Mouse (Mus musculus): Measurements from ENCODE around the gene Kcng4. TPM values are rescaled to one million over a fixed set of nuclear protein-coding genes. Genes with fewer than 3 reads are reported as not detected.

Gene Kcng4
- polyA plus RNA-seq (2016; fragmentation: Nextera tagmentation; extraction: Ambion mirVana) = 0.05 TPM in 2 replicates

DNA sequence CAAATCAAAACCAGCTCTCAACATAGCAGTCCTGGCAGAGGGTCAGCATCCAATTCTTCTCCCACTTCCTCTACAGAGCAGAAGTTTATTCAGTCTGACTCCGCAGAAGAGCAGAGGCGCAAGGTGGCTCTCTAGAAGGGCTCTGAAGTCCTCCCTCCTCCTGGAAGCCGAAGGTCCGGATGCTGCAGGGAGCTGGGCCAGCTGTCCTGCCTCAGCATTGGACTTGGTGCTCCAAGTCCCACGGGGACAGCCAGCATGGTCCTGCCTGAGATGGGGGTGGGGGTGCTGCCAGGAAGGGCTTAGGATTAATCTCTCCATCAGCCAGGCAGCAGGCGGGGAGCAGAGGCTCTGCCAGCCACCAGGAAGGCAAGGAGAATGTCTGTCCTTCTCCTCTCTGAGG, at the start of gene Kcng4:
TSS of gene Kcng4 (minus strand) at position 303 of the 400 bp plus-strand sequence.
- peaks cover 44% of the 10 kb centered on the region for H3K27me3 ChIP-seq

DNA sequence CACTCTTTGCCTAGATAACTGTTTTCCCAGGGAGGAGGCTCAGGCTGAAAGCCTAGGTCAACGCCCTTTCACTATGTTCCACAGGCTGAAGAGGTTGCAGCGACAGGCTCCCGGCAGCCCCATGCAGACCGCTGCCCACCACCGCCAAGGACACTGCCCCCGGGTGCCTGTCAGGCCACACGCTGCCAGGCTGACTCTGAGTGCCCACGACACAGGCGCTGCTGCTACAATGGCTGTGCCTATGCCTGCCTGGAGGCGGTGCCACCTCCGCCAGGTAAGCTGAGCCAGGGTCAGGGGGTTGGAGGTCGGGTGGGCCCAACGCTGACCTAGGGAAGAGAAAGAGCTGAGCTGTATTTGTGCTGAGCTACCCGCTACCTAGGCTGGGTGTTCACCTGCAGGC, 43.7 kb upstream of the Kcng4 start:
- Histone ChIP-seq H3K36me3 (no peaks in the 10 kb centered on the region), H3K27ac (no peak overlapping the region), H3K9ac (replicated peaks) (no peak overlapping the region), H3K27me3 (peaks cover 6% of the 10 kb centered on the region; the same call in 1 of the 2 replicates), H3K9me3 (no peaks in the 10 kb centered on the region), H3K4me3 (replicated peaks) (no peak overlapping the region), H3K4me1 (replicated peaks) (no peaks in the 10 kb centered on the region; the same call in 1 of the 2 replicates), H3K4me2 (no peak overlapping the region)
- WGBS = 74% methylated on average over 14 of the region's 14 CpGs
- ATAC-seq (ENCODE audit: insufficient number of reproducible peaks, insufficient read depth, low FRiP score, low TSS enrichment, low read depth) = no peak

More for the DNA sequence above, at the start of gene Kcng4:
- WGBS = 45% methylated on average over 6 of the region's 6 CpGs
- Histone ChIP-seq H3K4me2 (no peak within 1 kb of the TSS), H3K9ac (replicated peaks) (no peak within 1 kb of the TSS), H3K36me3 (no peaks in the 10 kb centered on the region), H3K27ac (no peak within 1 kb of the TSS), H3K4me1 (replicated peaks) (peaks cover 21% of the 10 kb centered on the region), H3K9me3 (no peaks in the 10 kb centered on the region), H3K4me3 (replicated peaks) (no peak within 1 kb of the TSS)
- no peak for ATAC-seq (ENCODE audit: insufficient number of reproducible peaks, insufficient read depth, low FRiP score, low TSS enrichment, low read depth)

DNA sequence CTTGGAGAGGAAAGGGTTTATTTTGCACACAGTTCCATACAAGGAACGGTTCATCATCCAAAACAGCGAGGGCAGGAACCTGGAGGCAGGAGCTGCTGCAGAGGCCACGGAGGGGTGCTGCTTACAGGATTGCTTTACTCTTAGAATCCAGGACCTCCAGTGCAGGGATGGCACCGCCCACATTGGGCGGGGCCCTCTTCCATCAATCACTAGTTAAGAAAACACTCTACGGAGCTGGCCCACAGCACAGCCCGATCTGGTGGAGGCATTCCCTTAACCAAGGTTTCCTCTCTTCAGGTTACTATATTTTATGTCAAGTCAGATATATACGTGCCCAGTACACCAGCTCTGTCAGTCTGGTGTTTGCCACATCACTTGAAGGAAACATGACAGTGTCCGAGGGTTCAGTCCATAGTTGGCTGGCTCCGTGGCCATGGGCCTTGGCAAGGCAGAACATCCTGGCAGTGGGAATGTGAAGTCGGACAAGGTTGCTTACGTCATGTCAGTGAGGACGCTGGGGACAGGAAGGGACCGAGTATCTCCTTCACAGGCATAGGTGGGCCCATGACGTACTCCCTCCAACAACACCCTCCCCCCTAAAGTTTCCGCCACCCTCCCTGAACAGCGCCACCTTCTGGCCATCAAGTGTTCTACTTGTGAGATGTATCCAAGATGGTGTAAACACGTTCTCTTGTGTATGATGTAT, 42.8 kb upstream of the Kcng4 start:
- Histone ChIP-seq H3K4me2 (peak overlapping the region; percentile 46), H3K4me3 (replicated peaks) (0 out of 2 replicates have a peak overlapping the region, but pooled peaks have one; percentile 19), H3K36me3 (no peaks in the 10 kb centered on the region), H3K4me1 (replicated peaks) (no peaks in the 10 kb centered on the region; the same call in 1 of the 2 replicates), H3K27ac (no peak overlapping the region), H3K9ac (replicated peaks) (no peak overlapping the region), H3K9me3 (no peaks in the 10 kb centered on the region), H3K27me3 (peaks cover 6% of the 10 kb centered on the region; the same call in 1 of the 2 replicates)
- 6% methylated on average over 18 of the region's 18 CpGs for WGBS
- peak; percentile 30; the same call in 1 of the 2 replicates for ATAC-seq (ENCODE audit: insufficient number of reproducible peaks, insufficient read depth, low FRiP score, low TSS enrichment, low read depth)

DNA sequence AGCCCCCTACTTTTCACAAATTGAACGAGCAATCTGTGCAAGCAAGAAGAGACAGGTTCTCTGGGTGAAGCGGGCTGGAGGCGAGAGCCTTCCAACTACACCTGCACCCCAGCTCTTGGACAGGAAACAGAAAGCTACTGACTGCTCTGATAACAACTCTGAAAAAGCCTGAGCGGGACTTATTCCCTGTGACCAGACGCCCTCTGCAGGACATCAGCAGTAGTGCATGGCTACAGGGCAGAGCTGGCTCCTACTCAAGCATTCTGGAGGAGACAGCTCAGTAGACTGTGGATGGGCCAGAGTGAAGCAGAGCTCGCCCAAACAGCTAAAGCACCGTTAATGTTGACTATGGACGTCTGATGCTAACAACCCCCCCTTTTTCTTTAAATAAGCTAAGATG, 40.9 kb upstream of the Kcng4 start:
- ATAC-seq (ENCODE audit: insufficient number of reproducible peaks, insufficient read depth, low FRiP score, low TSS enrichment, low read depth) = no peak
- no peaks in the 10 kb centered on the region for H3K9me3 ChIP-seq
- WGBS = 22% methylated on average over 8 of the region's 8 CpGs

DNA sequence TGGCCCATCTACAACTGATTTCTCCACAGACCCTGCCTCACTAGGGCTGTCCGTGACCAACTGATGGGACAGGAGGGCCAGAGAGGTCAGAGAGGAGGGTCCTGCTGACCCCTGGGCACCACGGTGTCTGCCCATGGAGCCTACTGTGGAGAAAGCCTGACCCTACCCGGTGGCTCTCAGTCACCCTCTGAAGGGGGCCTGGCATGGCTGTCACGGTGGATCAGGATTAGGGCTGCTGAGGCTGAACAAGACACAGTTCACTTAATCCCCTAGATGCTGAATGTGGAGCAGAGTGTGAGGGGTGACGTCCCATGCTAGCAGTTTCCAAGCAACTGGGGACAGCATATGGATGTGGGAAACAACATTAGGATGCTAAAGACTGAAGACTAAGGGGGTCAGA, 40.0 kb upstream of the Kcng4 start:
- no peak overlapping the region for H3K27ac ChIP-seq
- no peak overlapping the region for H3K4me2 ChIP-seq
- no peaks in the 10 kb centered on the region; the same call in 1 of the 2 replicates for H3K4me1 ChIP-seq (replicated peaks)
- H3K9ac ChIP-seq (replicated peaks) = no peak overlapping the region
- H3K4me3 ChIP-seq (replicated peaks) = no peak overlapping the region
- 75% methylated on average over 5 of the region's 5 CpGs for WGBS
- ATAC-seq (ENCODE audit: insufficient number of reproducible peaks, insufficient read depth, low FRiP score, low TSS enrichment, low read depth) = no peak
- no peaks in the 10 kb centered on the region for H3K9me3 ChIP-seq
- no peaks in the 10 kb centered on the region; the same call in none of the 2 replicates for H3K27me3 ChIP-seq
- no peaks in the 10 kb centered on the region for H3K36me3 ChIP-seq

More for the DNA sequence above, 40.9 kb upstream of the Kcng4 start:
- Histone ChIP-seq H3K27me3 (peaks cover 6% of the 10 kb centered on the region), H3K27ac (no peak overlapping the region), H3K9ac (replicated peaks) (no peak overlapping the region), H3K4me2 (no peak overlapping the region), H3K4me3 (replicated peaks) (no peak overlapping the region), H3K36me3 (no peaks in the 10 kb centered on the region), H3K4me1 (replicated peaks) (no peaks in the 10 kb centered on the region; the same call in 1 of the 2 replicates)

DNA sequence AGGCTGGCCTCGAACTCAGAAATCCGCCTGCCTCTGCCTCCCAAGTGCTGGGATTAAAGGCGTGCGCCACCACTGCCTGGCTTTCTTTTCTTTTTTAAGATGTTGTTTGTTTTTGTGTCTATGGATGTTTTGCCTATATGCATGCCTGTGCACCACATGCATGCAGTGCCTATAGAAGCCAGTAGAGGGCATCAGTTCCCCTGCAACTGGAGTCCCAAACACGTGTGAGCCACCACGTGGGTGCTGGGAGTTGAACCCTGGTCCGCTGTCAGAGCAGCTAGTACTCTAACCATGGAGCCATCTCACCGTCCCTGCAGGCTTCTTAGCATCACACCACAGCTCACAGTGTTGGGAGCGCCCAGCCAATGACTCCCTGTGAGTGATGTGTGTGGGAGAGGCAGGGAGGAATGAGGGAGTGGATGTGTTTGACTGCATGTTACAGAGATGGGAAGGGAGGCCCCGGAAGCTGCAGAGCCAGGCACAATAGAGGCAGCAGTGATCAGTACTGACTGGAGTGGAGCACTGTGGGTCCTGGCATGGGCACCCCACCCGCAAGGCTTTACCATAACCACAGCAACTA, 38.6 kb upstream of the Kcng4 start:
- H3K9me3 ChIP-seq = no peaks in the 10 kb centered on the region
- H3K27me3 ChIP-seq = no peaks in the 10 kb centered on the region; the same call in none of the 2 replicates
- no peaks in the 10 kb centered on the region for H3K36me3 ChIP-seq
- H3K27ac ChIP-seq = no peak overlapping the region
- H3K4me2 ChIP-seq = no peak overlapping the region
- WGBS = 81% methylated on average over 11 of the region's 11 CpGs
- H3K4me1 ChIP-seq (replicated peaks) = no peaks in the 10 kb centered on the region; the same call in 1 of the 2 replicates
- no peak overlapping the region for H3K9ac ChIP-seq (replicated peaks)
- no peak overlapping the region for H3K4me3 ChIP-seq (replicated peaks)
- no peak for ATAC-seq (ENCODE audit: insufficient number of reproducible peaks, insufficient read depth, low FRiP score, low TSS enrichment, low read depth)

DNA sequence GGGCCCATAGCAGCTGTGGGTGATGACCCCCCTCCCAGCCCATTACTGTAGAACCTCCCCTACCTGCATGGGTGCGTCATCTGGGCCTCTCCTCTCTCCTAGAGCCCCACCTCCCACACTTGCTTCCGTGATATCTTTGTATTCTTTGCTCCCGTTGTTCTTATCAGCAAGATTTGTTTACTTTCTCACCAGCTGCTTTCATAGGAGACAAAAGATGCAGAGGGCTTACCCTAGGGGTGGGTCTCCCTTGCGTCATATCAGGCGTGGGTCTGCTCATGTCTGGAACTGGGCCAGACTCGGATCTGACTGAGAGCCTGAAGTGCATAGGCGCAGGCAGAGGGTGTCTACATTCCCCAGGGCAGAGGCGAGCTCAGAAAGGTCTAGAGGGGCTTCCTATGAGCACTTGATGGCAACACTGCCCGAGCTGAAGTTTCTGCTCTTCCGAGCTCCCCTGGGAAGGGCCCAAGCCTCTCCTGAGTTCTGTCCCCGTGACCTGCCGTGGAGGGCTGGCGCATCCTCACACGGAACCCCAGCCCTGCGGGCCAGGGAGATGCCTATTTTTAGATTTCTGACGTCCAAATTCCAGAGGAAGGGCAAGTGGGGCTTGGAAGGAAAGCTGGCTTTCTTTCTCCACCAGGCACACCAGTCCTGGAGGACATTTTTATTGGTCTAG, 35.1 kb upstream of the Kcng4 start:
- Histone ChIP-seq H3K4me2 (no peak overlapping the region), H3K4me1 (replicated peaks) (peaks cover 4% of the 10 kb centered on the region), H3K27me3 (peaks cover 20% of the 10 kb centered on the region), H3K9me3 (no peaks in the 10 kb centered on the region), H3K36me3 (no peaks in the 10 kb centered on the region), H3K27ac (no peak overlapping the region), H3K4me3 (replicated peaks) (no peak overlapping the region), H3K9ac (replicated peaks) (no peak overlapping the region)
- no peak for ATAC-seq (ENCODE audit: insufficient number of reproducible peaks, insufficient read depth, low FRiP score, low TSS enrichment, low read depth)
- 68% methylated on average over 16 of the region's 16 CpGs for WGBS

DNA sequence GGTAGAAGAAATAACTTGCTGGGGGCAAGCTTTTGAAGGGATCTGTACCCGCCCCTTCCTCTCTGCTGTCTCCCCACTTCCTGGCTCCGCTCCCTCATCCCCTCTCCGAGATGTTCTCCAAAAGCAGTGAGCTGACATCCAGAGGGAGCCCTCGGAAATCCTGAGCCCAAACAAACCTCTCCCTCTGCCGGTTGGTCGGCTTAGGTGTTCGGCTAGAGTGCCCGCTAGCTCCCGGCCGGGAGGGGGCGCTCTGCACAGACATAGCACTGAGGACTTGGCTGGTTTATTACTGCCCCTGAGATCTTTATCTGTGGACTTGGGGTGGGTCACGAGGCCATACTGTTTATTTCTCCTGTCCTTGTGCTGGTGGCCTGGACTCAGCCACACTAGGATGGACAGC, 33.8 kb upstream of the Kcng4 start:
- WGBS = 48% methylated on average over 12 of the region's 12 CpGs
- Histone ChIP-seq H3K27me3 (peaks cover 20% of the 10 kb centered on the region), H3K9me3 (no peaks in the 10 kb centered on the region), H3K4me2 (no peak overlapping the region), H3K4me3 (replicated peaks) (no peak overlapping the region), H3K9ac (replicated peaks) (no peak overlapping the region), H3K36me3 (no peaks in the 10 kb centered on the region), H3K27ac (no peak overlapping the region), H3K4me1 (replicated peaks) (peaks cover 4% of the 10 kb centered on the region)
- no peak; the same call in 1 of the 2 replicates for ATAC-seq (ENCODE audit: insufficient number of reproducible peaks, insufficient read depth, low FRiP score, low TSS enrichment, low read depth)

DNA sequence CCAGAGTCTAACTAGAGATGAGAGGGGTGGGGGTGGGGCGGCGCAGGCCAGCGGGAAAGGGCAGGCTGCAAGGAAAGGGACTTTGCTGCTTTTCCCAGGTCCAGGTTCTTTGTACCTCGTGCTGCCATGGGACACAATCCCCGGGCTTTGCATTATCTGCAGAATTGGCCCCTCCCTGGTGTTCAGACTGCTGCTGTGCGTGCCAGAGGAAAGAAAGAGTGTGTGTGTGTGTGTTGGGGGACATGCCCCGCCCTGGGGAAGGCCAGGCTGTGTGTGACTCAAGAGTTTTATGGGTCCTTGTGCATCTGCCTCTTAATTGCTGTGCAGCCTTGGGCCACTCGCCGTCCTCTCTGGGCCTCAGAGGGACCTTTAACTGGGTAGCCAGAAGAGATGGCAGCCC, 33.0 kb upstream of the Kcng4 start:
- Histone ChIP-seq H3K27me3 (peaks cover 20% of the 10 kb centered on the region), H3K9me3 (no peaks in the 10 kb centered on the region), H3K4me3 (replicated peaks) (no peak overlapping the region), H3K36me3 (no peaks in the 10 kb centered on the region), H3K4me2 (no peak overlapping the region), H3K9ac (replicated peaks) (0 out of 2 replicates have a peak overlapping the region, but pooled peaks have one; percentile 4), H3K27ac (no peak overlapping the region), H3K4me1 (replicated peaks) (peaks cover 4% of the 10 kb centered on the region)
- ATAC-seq (ENCODE audit: insufficient number of reproducible peaks, insufficient read depth, low FRiP score, low TSS enrichment, low read depth) = no peak
- 60% methylated on average over 9 of the region's 9 CpGs for WGBS

DNA sequence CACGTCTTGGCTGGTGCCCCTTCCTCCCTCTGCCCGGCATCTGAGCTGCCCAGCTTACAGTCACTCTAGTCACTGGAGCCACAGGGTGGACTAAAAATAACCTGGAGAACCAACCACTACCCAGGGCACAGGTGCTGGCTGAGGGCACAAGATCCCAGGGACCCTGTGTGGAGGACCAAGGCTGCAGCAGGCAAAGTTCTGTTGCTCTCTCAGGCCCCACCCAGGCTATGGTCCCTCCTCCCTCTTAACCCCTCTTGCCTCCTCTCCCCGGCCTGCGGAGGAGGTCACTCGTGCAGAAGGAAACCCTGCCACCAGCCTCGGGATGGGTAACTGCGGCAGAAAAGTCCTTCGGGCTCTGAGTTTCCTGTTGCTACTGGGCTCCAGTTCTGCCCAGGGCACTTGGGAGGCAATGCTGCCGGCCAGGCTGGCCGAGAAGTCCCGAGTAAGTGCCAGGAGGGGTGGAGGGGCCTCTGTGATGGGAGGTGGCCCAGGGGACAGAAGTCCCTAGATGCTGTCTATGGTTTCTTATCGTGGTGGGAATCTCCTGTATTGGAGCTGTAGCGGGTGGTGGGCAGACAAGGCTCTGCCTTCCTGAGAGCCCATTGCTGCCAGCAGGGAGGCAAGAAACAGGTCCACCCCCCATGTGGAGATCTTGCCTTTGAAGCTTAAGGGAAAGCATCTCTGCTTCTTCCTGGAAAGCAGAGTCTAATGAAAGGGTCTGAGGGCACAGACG, 30.9 kb upstream of the Kcng4 start, which contains the start of gene Wfdc1:
TSS of gene Wfdc1 (plus strand) at position 147 of the 733 bp plus-strand sequence.
- ATAC-seq (ENCODE audit: insufficient number of reproducible peaks, insufficient read depth, low FRiP score, low TSS enrichment, low read depth) = no peak
- H3K27ac ChIP-seq = no peak within 1 kb of the TSS
- H3K27me3 ChIP-seq = peaks cover 20% of the 10 kb centered on the region
- no peak within 1 kb of the TSS for H3K4me3 ChIP-seq (replicated peaks)
- no peak within 1 kb of the TSS for H3K4me2 ChIP-seq
- peaks cover 4% of the 10 kb centered on the region for H3K4me1 ChIP-seq (replicated peaks)
- 18% methylated on average over 14 of the region's 14 CpGs for WGBS
- no peaks in the 10 kb centered on the region for H3K9me3 ChIP-seq
- H3K9ac ChIP-seq (replicated peaks) = no peak within 1 kb of the TSS
- H3K36me3 ChIP-seq = no peaks in the 10 kb centered on the region

All from limb, embryonic 12.5 days (tissue).